Mouse (Mus musculus): Measurements from ENCODE around the gene Steap3. TPM values are rescaled to one million over a fixed set of nuclear protein-coding genes. Genes with fewer than 3 reads are reported as not detected.

The Steap3 gene
- polyA plus RNA-seq, 1 experiment from 2014 or later, result 19.9 TPM

DNA sequence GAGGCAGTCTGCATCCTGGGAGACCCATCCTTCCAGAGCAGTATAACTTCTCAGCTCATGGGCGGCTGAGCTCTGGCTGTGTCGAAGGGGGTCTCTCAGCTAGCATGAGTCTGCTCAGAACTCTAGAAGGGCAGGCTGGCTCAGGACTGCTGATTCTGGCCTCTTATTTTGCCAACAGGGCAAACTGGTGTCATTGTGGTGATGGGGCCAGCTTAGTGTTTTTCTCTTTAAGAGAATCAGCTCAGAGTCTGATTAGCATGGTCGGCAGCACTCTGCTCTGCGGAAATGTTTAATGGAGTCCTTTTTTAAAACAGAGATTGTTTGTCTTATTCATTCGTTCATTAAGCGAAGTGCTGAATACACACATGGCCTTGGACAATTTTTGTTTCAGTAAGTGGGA is 83.3 kb downstream of the Steap3 start:
- Histone ChIP-seq H3K27ac (ENCODE audit: low read length) (no peak overlapping the region), H3K9ac (ENCODE audit: low read length) (no peak overlapping the region), H3K27me3 (ENCODE audit: control insufficient read depth, insufficient read depth, low read length) (no peaks in the 10 kb centered on the region), H3K4me3 (ENCODE audit: low read length) (no peak overlapping the region), H3K4me2 (ENCODE audit: low read depth, low read length) (no peak overlapping the region), H3K36me3 (ENCODE audit: control insufficient read depth, insufficient read depth) (no peaks in the 10 kb centered on the region), H3K4me1 (ENCODE audit: control insufficient read depth, insufficient read depth, low read length) (no peaks in the 10 kb centered on the region), H3K9me3 (replicated peaks; ENCODE audit: control insufficient read depth, low read length) (peaks cover 3% of the 10 kb centered on the region; the same call in 1 of the 2 replicates)
- ATAC-seq (replicated peaks; ENCODE audit: extremely low read depth, insufficient read depth, low FRiP score), result no peak
- 89% methylated on average over 6 of the region's 6 CpGs for WGBS

DNA sequence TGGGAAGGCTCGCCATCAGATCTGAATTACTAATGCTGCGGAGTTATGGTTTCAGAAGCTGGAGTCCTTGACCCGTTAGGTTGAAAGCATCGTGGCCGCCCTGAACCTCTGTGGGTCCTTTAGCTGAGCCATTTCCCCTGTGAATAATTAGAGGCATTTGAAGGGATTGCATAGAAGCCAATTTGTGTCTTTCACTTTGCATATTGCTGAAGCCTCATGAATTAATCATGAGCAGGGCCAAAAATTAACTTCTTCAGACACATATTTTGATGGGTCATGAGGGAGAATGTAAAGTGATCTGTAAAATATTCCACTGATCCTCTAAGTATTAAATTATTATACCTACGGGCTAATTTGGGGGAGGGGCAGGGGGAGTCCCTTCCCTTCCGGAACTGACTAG is 85.4 kb downstream of the Steap3 start:
- no peaks in the 10 kb centered on the region for H3K36me3 ChIP-seq (ENCODE audit: control insufficient read depth, insufficient read depth)
- no peak overlapping the region for H3K4me3 ChIP-seq (ENCODE audit: low read length)
- no peaks in the 10 kb centered on the region for H3K27me3 ChIP-seq (ENCODE audit: control insufficient read depth, insufficient read depth, low read length)
- H3K9ac ChIP-seq (ENCODE audit: low read length), result no peak overlapping the region
- no peak overlapping the region for H3K27ac ChIP-seq (ENCODE audit: low read length)
- no peaks in the 10 kb centered on the region for H3K4me1 ChIP-seq (ENCODE audit: control insufficient read depth, insufficient read depth, low read length)
- H3K9me3 ChIP-seq (replicated peaks; ENCODE audit: control insufficient read depth, low read length), result peaks cover 3% of the 10 kb centered on the region; the same call in 1 of the 2 replicates
- WGBS, result 80% methylated on average over 7 of the region's 7 CpGs
- ATAC-seq (replicated peaks; ENCODE audit: extremely low read depth, insufficient read depth, low FRiP score), result no peak
- no peak overlapping the region for H3K4me2 ChIP-seq (ENCODE audit: low read depth, low read length)

DNA sequence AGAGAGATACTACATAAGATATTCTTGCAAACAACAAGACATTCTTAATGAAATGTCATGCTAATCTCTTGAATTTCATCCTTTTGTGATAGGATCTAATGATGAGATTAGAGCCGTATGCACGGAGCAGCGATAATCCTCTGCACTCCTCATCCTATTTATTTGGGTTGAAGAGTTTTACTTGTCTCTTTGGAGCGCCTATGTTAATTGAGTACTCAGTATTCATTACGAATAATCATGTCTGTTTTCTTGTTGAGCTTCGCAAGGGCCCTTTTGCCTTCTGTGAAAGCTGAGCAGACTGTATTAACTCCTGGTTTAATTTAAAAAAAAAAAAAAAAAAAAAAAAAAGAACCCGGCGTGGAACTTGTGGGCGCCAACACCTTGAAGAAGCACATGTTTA is 85.8 kb downstream of the Steap3 start:
- no peak overlapping the region for H3K4me3 ChIP-seq (ENCODE audit: low read length)
- ATAC-seq (replicated peaks; ENCODE audit: extremely low read depth, insufficient read depth, low FRiP score), result no peak
- H3K9ac ChIP-seq (ENCODE audit: low read length), result no peak overlapping the region
- H3K27me3 ChIP-seq (ENCODE audit: control insufficient read depth, insufficient read depth, low read length), result no peaks in the 10 kb centered on the region
- H3K36me3 ChIP-seq (ENCODE audit: control insufficient read depth, insufficient read depth), result no peaks in the 10 kb centered on the region
- no peak overlapping the region for H3K4me2 ChIP-seq (ENCODE audit: low read depth, low read length)
- no peak overlapping the region for H3K27ac ChIP-seq (ENCODE audit: low read length)
- WGBS, result 67% methylated on average over 9 of the region's 9 CpGs
- no peaks in the 10 kb centered on the region for H3K4me1 ChIP-seq (ENCODE audit: control insufficient read depth, insufficient read depth, low read length)
- H3K9me3 ChIP-seq (replicated peaks; ENCODE audit: control insufficient read depth, low read length), result peaks cover 3% of the 10 kb centered on the region; the same call in 1 of the 2 replicates

DNA sequence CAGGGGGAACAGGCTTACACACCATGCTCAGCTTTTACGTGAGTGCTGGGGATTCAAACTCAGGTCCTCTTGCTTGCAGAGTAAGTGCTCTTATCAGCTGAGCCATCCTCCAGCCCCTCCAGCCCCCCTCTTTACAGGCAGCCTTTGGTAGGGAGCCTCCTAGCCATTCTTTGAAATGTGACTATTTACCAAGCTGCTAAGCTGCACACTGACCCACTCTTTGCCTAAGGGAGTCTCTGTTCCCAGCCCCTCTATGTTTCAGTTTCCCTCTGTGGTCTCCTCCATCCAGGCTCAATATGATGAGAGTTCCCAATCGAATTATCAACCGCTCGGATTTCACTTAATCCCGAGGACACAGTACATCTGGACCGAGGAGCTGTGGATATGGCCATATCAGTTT is 86.3 kb downstream of the Steap3 start:
- no peaks in the 10 kb centered on the region for H3K4me1 ChIP-seq (ENCODE audit: control insufficient read depth, insufficient read depth, low read length)
- WGBS, result 48% methylated on average over 6 of the region's 6 CpGs
- no peaks in the 10 kb centered on the region for H3K27me3 ChIP-seq (ENCODE audit: control insufficient read depth, insufficient read depth, low read length)
- H3K4me3 ChIP-seq (ENCODE audit: low read length), result no peak overlapping the region
- H3K9me3 ChIP-seq (replicated peaks; ENCODE audit: control insufficient read depth, low read length), result peaks cover 3% of the 10 kb centered on the region; the same call in 1 of the 2 replicates
- H3K4me2 ChIP-seq (ENCODE audit: low read depth, low read length), result no peak overlapping the region
- H3K9ac ChIP-seq (ENCODE audit: low read length), result no peak overlapping the region
- no peak overlapping the region for H3K27ac ChIP-seq (ENCODE audit: low read length)
- no peak for ATAC-seq (replicated peaks; ENCODE audit: extremely low read depth, insufficient read depth, low FRiP score)
- no peaks in the 10 kb centered on the region for H3K36me3 ChIP-seq (ENCODE audit: control insufficient read depth, insufficient read depth)

DNA sequence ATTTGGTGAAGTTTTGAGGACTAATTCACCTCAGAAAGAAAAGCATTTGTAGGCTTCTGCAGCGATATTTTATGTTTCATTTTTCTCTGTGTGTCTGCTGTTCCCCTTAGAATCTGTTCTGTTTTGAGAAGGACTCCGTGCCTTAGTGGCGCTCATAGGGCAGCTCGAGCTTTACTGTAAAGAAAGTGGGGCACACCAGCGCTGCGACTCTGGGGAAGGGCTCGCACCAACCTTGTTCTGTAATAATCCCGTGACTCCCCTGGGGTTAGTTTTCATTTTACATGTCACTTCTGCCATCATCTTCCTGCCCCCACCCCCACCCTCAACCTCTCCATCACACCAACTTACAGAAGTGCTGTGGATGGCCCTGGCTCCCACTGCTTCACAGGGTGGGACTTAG is 95.4 kb downstream of the Steap3 start:
- no peak overlapping the region for H3K4me3 ChIP-seq (ENCODE audit: low read length)
- no peak overlapping the region for H3K4me2 ChIP-seq (ENCODE audit: low read depth, low read length)
- no peaks in the 10 kb centered on the region for H3K27me3 ChIP-seq (ENCODE audit: control insufficient read depth, insufficient read depth, low read length)
- H3K4me1 ChIP-seq (ENCODE audit: control insufficient read depth, insufficient read depth, low read length), result peaks cover 9% of the 10 kb centered on the region
- H3K27ac ChIP-seq (ENCODE audit: low read length), result no peak overlapping the region
- no peak overlapping the region for H3K9ac ChIP-seq (ENCODE audit: low read length)
- no peaks in the 10 kb centered on the region for H3K36me3 ChIP-seq (ENCODE audit: control insufficient read depth, insufficient read depth)
- ATAC-seq (replicated peaks; ENCODE audit: extremely low read depth, insufficient read depth, low FRiP score), result no peak
- no peaks in the 10 kb centered on the region for H3K9me3 ChIP-seq (replicated peaks; ENCODE audit: control insufficient read depth, low read length)
- 89% methylated on average over 8 of the region's 8 CpGs for WGBS

DNA sequence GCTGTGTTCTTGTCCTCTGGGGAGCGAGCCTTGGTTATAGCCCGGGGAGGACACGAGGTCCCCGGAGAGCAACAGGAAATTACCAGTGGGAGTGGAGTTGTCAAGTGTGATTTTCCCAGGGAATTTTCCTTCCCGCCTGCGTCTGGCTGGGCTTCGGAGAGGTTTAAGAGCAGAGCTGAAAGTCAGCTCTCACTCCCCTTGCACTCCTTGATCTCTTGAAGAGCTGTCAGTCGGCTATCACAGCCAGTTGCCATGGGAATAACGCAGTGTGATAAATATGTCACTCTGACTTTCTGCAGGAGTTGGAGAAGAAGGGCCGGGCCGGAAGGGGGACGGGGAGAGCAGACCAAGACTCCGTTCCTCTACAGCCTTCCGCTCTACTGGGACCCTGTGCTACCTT is 96.2 kb downstream of the Steap3 start:
- Histone ChIP-seq H3K27me3 (ENCODE audit: control insufficient read depth, insufficient read depth, low read length) (no peaks in the 10 kb centered on the region), H3K36me3 (ENCODE audit: control insufficient read depth, insufficient read depth) (no peaks in the 10 kb centered on the region), H3K4me3 (ENCODE audit: low read length) (no peak overlapping the region), H3K9ac (ENCODE audit: low read length) (peak overlapping the region; percentile 44; the same call in 1 of the 2 replicates), H3K9me3 (replicated peaks; ENCODE audit: control insufficient read depth, low read length) (no peaks in the 10 kb centered on the region), H3K27ac (ENCODE audit: low read length) (no peak overlapping the region), H3K4me1 (ENCODE audit: control insufficient read depth, insufficient read depth, low read length) (peaks cover 9% of the 10 kb centered on the region), H3K4me2 (ENCODE audit: low read depth, low read length) (peak overlapping the region; percentile 44)
- ATAC-seq (replicated peaks; ENCODE audit: extremely low read depth, insufficient read depth, low FRiP score), result no peak; the same call in 1 of the 2 replicates
- 14% methylated on average over 14 of the region's 14 CpGs for WGBS

DNA sequence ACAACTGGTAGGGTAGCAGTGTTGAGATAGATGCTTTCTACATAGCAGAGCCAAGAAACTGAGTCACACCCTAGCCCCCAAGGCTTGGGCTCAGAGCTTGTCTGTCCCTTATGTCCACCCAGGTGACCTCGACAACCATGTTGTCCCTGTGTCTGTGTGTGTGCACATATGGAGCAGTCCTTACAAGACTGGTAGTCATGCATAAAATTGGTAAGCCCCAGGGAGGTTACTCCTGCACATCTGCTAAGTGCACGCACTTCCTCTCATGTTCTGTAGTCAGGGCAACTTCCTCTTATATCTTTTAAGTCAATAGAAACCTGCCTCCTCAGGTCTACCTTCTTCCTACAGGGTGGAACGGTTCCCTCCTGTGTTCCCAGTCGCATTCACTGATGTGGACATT is 97.5 kb downstream of the Steap3 start:
- Histone ChIP-seq H3K4me2 (ENCODE audit: low read depth, low read length) (no peak overlapping the region), H3K9me3 (replicated peaks; ENCODE audit: control insufficient read depth, low read length) (no peaks in the 10 kb centered on the region), H3K4me1 (ENCODE audit: control insufficient read depth, insufficient read depth, low read length) (peaks cover 9% of the 10 kb centered on the region), H3K4me3 (ENCODE audit: low read length) (no peak overlapping the region), H3K27me3 (ENCODE audit: control insufficient read depth, insufficient read depth, low read length) (no peaks in the 10 kb centered on the region), H3K9ac (ENCODE audit: low read length) (no peak overlapping the region), H3K36me3 (ENCODE audit: control insufficient read depth, insufficient read depth) (no peaks in the 10 kb centered on the region), H3K27ac (ENCODE audit: low read length) (no peak overlapping the region)
- 83% methylated on average over 4 of the region's 4 CpGs for WGBS
- no peak for ATAC-seq (replicated peaks; ENCODE audit: extremely low read depth, insufficient read depth, low FRiP score)

DNA sequence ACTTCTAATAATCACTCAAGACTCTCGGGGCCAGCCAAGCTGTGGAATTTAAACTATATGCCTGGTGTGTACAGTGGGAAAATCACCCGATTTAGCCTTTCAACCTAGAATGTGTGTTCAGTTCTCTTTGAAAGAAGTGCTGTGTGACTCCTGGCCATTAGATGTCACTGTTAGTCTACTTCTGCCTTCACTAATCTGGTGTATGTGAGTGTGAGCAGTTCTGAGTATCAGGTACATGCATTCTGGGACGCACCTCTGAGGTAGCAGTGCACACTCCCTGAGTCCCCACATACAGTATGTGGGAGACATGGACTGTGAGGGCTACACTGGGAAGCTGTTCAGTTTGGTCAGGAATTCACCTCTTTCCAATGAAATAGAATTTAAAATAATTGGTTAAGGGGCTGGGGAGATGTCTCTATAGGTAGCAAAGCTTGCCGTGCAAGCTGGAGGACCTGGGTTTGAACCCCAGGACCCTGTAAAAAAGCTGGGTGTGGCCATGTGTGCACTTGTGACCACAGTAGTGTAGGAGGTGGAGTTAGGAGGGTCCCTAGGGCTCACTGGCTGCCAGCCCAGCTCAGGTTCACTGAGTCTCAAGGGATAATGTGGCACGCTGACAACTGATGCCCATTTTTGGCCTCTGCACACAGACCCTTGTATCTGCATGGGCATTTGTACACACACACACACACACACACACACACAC is 100.5 kb downstream of the Steap3 start:
- H3K4me2 ChIP-seq (ENCODE audit: low read depth, low read length), result no peak overlapping the region
- no peak for ATAC-seq (replicated peaks; ENCODE audit: extremely low read depth, insufficient read depth, low FRiP score)
- 50% methylated on average over 5 of the region's 5 CpGs for WGBS
- H3K9me3 ChIP-seq (replicated peaks; ENCODE audit: control insufficient read depth, low read length), result no peaks in the 10 kb centered on the region
- no peaks in the 10 kb centered on the region for H3K27me3 ChIP-seq (ENCODE audit: control insufficient read depth, insufficient read depth, low read length)
- no peaks in the 10 kb centered on the region for H3K36me3 ChIP-seq (ENCODE audit: control insufficient read depth, insufficient read depth)
- no peak overlapping the region for H3K9ac ChIP-seq (ENCODE audit: low read length)
- H3K4me1 ChIP-seq (ENCODE audit: control insufficient read depth, insufficient read depth, low read length), result peaks cover 9% of the 10 kb centered on the region
- H3K27ac ChIP-seq (ENCODE audit: low read length), result no peak overlapping the region
- H3K4me3 ChIP-seq (ENCODE audit: low read length), result no peak overlapping the region

DNA sequence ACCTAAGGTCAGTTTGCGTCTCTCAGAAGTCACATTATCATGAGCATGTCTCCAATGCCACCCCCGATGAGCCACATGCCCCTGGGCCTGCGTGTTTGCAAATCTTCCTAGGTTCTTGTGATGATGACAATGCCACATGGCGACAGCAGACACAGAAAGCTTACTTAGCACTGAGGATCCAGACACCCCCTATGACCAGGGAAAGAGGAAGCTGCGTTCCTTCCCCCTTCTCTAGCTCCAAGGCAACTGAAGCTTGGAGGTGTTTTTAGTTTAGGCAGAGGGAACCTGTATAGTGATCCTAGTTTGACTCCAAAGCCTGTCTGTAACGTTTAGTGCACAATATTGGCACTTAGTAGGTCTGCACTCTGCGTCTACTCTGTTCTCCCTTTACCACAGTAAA is 102.2 kb downstream of the Steap3 start:
- Histone ChIP-seq H3K4me1 (ENCODE audit: control insufficient read depth, insufficient read depth, low read length) (no peaks in the 10 kb centered on the region), H3K36me3 (ENCODE audit: control insufficient read depth, insufficient read depth) (no peaks in the 10 kb centered on the region), H3K9me3 (replicated peaks; ENCODE audit: control insufficient read depth, low read length) (no peaks in the 10 kb centered on the region), H3K27ac (ENCODE audit: low read length) (no peak overlapping the region), H3K27me3 (ENCODE audit: control insufficient read depth, insufficient read depth, low read length) (no peaks in the 10 kb centered on the region), H3K4me3 (ENCODE audit: low read length) (no peak overlapping the region), H3K4me2 (ENCODE audit: low read depth, low read length) (no peak overlapping the region), H3K9ac (ENCODE audit: low read length) (no peak overlapping the region)
- 78% methylated on average over 7 of the region's 7 CpGs for WGBS
- no peak for ATAC-seq (replicated peaks; ENCODE audit: extremely low read depth, insufficient read depth, low FRiP score)

All from heart, embryonic 16.5 days (tissue).